Mouse (Mus musculus) WW6 (cell line): Measurements from ENCODE around the gene Mier2.

ENCODE experiments used
- DNase-seq: peaks from one replicate; pipeline ENCODE4 v3.0.0-alpha.2; 2013; ENCODE audit warnings: low read depth, low spot score

The Mier2 gene

DNA sequence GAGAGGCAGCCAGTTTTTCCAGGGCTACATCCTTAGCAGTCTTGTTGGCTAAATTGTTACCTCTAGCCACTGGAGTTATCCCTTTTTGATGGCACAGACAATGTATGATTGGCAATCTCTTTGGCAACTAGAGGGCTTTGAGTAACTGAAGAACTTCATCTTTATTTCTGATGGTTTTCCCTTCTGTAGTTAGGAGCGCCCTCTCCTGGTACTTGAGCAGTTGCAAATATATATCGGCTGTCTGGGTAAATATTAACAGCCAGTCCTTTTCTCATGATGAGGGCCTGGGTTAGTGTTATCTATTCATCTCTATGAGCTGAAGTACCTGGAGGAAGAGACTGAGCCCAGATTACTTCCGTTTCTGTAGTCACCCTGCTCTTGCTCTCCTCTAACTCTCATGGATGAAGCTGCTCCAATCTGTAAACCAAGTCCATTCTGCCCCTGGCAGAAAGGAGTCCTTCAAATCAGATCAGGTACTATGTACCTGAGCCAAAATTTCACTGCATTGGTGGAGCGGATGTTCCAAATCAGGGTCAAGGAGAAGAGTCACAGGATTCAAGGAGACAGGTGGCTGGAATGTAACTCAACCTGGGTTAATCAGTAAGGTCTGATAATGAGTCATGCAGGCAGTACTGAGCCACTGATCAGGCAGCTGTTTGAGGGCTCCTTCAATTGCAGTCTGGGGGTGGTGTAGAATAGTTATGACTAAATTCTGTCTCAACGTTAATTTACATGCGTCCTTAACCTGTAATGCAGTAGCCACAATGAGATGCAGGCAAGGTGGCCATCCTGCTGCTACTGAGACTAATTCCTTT lies 52.0 kb downstream of the Mier2 start:
- DNase-seq, result no peak

- DNase-seq, result peak; percentile 24
Measured at GRCm38 (mm10) chr10:79496701-79497288, 58.2 kb downstream of the Mier2 start.

DNA sequence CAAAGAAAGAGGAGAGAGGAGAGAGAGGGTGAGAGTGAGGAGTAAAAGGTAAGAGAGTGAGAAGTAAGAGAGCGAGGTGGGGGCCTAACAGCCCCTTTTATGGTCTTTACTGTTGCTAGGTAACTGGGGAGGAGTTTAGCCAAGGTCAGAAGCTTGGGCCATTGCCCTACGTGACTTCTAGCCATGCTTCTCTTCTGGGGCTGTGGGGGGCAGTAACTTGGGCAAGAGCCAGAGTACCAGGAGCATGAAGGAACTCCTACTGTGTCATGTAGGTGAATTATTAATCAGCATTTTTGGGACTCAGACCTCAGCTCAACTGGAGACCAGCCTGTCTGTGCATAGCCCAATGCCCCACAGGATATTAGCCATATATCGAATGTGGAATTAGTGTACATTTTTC lies 59.1 kb downstream of the Mier2 start:
- no peak for DNase-seq
